Mouse (Mus musculus) CH12.LX (cell line): ENCODE results near the gene Klf3. TPM values are rescaled to one million over a fixed set of nuclear protein-coding genes. Genes with fewer than 3 reads are reported as not detected.

ENCODE experiments used
- DNase-seq: peaks from one replicate; pipeline ENCODE4 v3.0.0-alpha.2; 2013; ENCODE audit errors: extremely low read depth
- H3K27ac ChIP-seq: 2 replicates; pipeline ENCODE4 v1.5.1; 2012; ENCODE audit warnings: low read depth, mild to moderate bottlenecking, control low read depth, moderate library complexity; ENCODE audit not compliant: insufficient read depth
- H3K27me3 ChIP-seq: replicated peaks from 2 replicates; pipeline ENCODE3; 2012; ENCODE audit warnings: inconsistent platforms
- H3K36me3 ChIP-seq, 2 experiments: replicated peaks in 1 of 2; 2 replicates each; pipeline versions ENCODE3 to v1.6.1; 2012; ENCODE audit warnings: inconsistent platforms in 1 of 2, low read length in 1 of 2, mild to moderate bottlenecking in 1 of 2, mixed read lengths in 1 of 2, moderate library complexity in 1 of 2; ENCODE audit not compliant: control insufficient read depth in 1 of 2, insufficient read depth in 1 of 2
- H3K4me1 ChIP-seq, 2 experiments: 2 replicates each; pipeline ENCODE4 v1.6.1; 2012; ENCODE audit warnings: inconsistent platforms in 1 of 2, moderate library complexity in 1 of 2; ENCODE audit not compliant: insufficient read depth in 2 of 2, control insufficient read depth in 1 of 2
- H3K4me2 ChIP-seq: 2 replicates; pipeline ENCODE4 v1.6.1; 2012; ENCODE audit warnings: low read depth, mild to moderate bottlenecking, control low read depth; ENCODE audit not compliant: poor library complexity, insufficient read depth, severe bottlenecking
- H3K4me3 ChIP-seq, 3 experiments: fragments of 150-350 bp in 1 of 3; sonication (generic) in 1 of 3; replicated peaks in 1 of 3; 2 replicates each; pipeline versions ENCODE3 to v1.5.1; 2011 to 2012; ENCODE audit warnings: low read depth in 2 of 3, low read length in 2 of 3, mild to moderate bottlenecking in 2 of 3, moderate library complexity in 2 of 3, control low read depth in 1 of 3, improper control_type of control experiment in 1 of 3, inconsistent platforms in 1 of 3, mixed read lengths in 1 of 3; ENCODE audit not compliant: poor library complexity in 1 of 3
- H3K79me2 ChIP-seq: replicated peaks from 2 replicates; pipeline ENCODE4 v1.6.1; 2012; ENCODE audit warnings: mild to moderate bottlenecking, moderate library complexity; ENCODE audit not compliant: control insufficient read depth, poor library complexity, insufficient read depth, severe bottlenecking; ENCODE audit errors: extremely low read depth
- H3K9ac ChIP-seq: 2 replicates; pipeline ENCODE4 v1.6.1; 2012; ENCODE audit warnings: low read depth, mild to moderate bottlenecking, control low read depth, moderate library complexity; ENCODE audit not compliant: insufficient read depth
- H3K9me3 ChIP-seq: replicated peaks from 2 replicates; pipeline ENCODE3; 2012; ENCODE audit warnings: low read length, inconsistent platforms, mixed read lengths
- BHLHE40 ChIP-seq: IDR thresholded peaks from 2 replicates; pipeline ENCODE4 v1.6.1; 2011; ENCODE audit warnings: mild to moderate bottlenecking, low read depth, low read length, improper control_type of control experiment
- CHD1 ChIP-seq: IDR thresholded peaks from 2 replicates; pipeline ENCODE4 v1.6.1; 2012; ENCODE audit warnings: low read depth, low read length, improper control_type of control experiment, inconsistent platforms
- CHD2 ChIP-seq: IDR thresholded peaks from 2 replicates; pipeline ENCODE4 v1.6.1; 2011; ENCODE audit warnings: low read length, improper control_type of control experiment
- ELF1 ChIP-seq: IDR thresholded peaks from 2 replicates; pipeline ENCODE4 v1.6.1; 2014; ENCODE audit warnings: low read depth, mild to moderate bottlenecking, inconsistent platforms, low read length, improper control_type of control experiment
- GABPA ChIP-seq: IDR thresholded peaks from 2 replicates; pipeline ENCODE4 v1.6.1; 2012; ENCODE audit warnings: low read depth, low read length, improper control_type of control experiment, inconsistent platforms; ENCODE audit not compliant: insufficient replicate concordance
- HCFC1 ChIP-seq: IDR thresholded peaks from 2 replicates; pipeline ENCODE4 v1.6.1; 2012; ENCODE audit warnings: low read depth, mild to moderate bottlenecking, inconsistent platforms, low read length, improper control_type of control experiment
- IRF4 ChIP-seq: IDR thresholded peaks from 2 replicates; pipeline ENCODE4 v1.6.1; 2014; ENCODE audit warnings: low read depth, mild to moderate bottlenecking, inconsistent platforms, low read length, improper control_type of control experiment
- JUN ChIP-seq: IDR thresholded peaks from 2 replicates; pipeline ENCODE4 v1.6.1; 2011; ENCODE audit warnings: low read depth, mild to moderate bottlenecking, low read length, improper control_type of control experiment, moderate library complexity; ENCODE audit not compliant: insufficient read depth
- MAX ChIP-seq: IDR thresholded peaks from 2 replicates; pipeline ENCODE4 v1.6.1; 2011; ENCODE audit warnings: low read length, improper control_type of control experiment
- MXI1 ChIP-seq: IDR thresholded peaks from 2 replicates; pipeline ENCODE4 v1.6.1; 2011; ENCODE audit warnings: mild to moderate bottlenecking, low read depth, low read length, improper control_type of control experiment
- NRF1 ChIP-seq: IDR thresholded peaks from 2 replicates; pipeline ENCODE4 v1.6.1; 2014; ENCODE audit warnings: low read depth, mild to moderate bottlenecking, inconsistent platforms, low read length, improper control_type of control experiment, moderate library complexity
- PAX5 ChIP-seq: IDR thresholded peaks from 2 replicates; pipeline ENCODE4 v1.6.1; 2012; ENCODE audit warnings: low read length, inconsistent platforms, mixed read lengths
- POLR2A ChIP-seq: IDR thresholded peaks from 2 replicates; pipeline ENCODE4 v1.6.1; 2011; ENCODE audit warnings: low read depth, mild to moderate bottlenecking, improper control_type of control experiment, low read length
- POLR2AphosphoS2 ChIP-seq: IDR thresholded peaks from 2 replicates; pipeline ENCODE4 v1.6.1; 2011; ENCODE audit warnings: low read depth, low read length, improper control_type of control experiment
- RAD21 ChIP-seq: IDR thresholded peaks from 2 replicates; pipeline ENCODE4 v1.6.1; 2011; ENCODE audit warnings: low read depth, mild to moderate bottlenecking, low read length, improper control_type of control experiment, moderate library complexity
- SMC3 ChIP-seq: IDR thresholded peaks from 2 replicates; pipeline ENCODE4 v1.6.1; 2011; ENCODE audit warnings: low read depth, low read length, improper control_type of control experiment
- TCF12 ChIP-seq: IDR thresholded peaks from 2 replicates; pipeline ENCODE4 v1.6.1; 2014; ENCODE audit warnings: low read depth, mild to moderate bottlenecking, inconsistent platforms, low read length, improper control_type of control experiment
- USF2 ChIP-seq: conservative IDR thresholded peaks from 2 replicates; pipeline ENCODE4 v1.6.1; 2011; ENCODE audit warnings: low read depth, low read length, improper control_type of control experiment
- ZC3H11A ChIP-seq: IDR thresholded peaks from 2 replicates; pipeline ENCODE4 v1.6.1; 2012; ENCODE audit warnings: low read depth, mild to moderate bottlenecking, inconsistent platforms, low read length, improper control_type of control experiment
- ZKSCAN1 ChIP-seq: IDR thresholded peaks from 2 replicates; pipeline ENCODE4 v1.6.1; 2012; ENCODE audit warnings: low read depth, inconsistent platforms, low read length, improper control_type of control experiment, borderline replicate concordance
- ZMIZ1 ChIP-seq: IDR thresholded peaks from 2 replicates; pipeline ENCODE4 v1.6.1; 2012; ENCODE audit warnings: low read depth, mild to moderate bottlenecking, inconsistent platforms, low read length, improper control_type of control experiment
- dilution Hi-C: fragments of 300-500 bp; cut with MboI; formaldehyde crosslinking; loops from 2 replicates; pipeline ENCODE4 v1.14.3; 2020; ENCODE audit warnings: low sequenced_read_pairs; ENCODE audit not compliant: extremely low pct_unique_long_range_greater_than_20kb, extremely low pct_ligation_motif_present
- in situ Hi-C: fragments of 300-500 bp; cut with MboI; formaldehyde crosslinking; loops from 3 replicates; pipeline ENCODE4 v1.14.3; 2019; ENCODE audit warnings: low sequenced_read_pairs, low pct_ligation_motif_present, low pct_unique_long_range_greater_than_20kb, mixed read lengths
- polyA plus RNA-seq: library from polyadenylated mRNA; unstranded; fragments of >175 nt; gene quantifications from 2 replicates; pipeline ENCODE4 v1.2.1, GENCODE M21; 2012; ENCODE audit warnings: low read depth; ENCODE audit not compliant: insufficient read length
- total RNA-seq, 2 experiments: library from RNA; depleted of rRNA; stranded (reverse); fragments of 300-350 nt in 1 of 2; fragments of >200 nt in 1 of 2; gene quantifications; 2 replicates each; pipeline ENCODE4 v1.2.3; 2012 to 2014

Gene Klf3
- total and polyA plus RNA-seq, 3 experiments: 0.40 to 4.4 (median 0.64) TPM

- Histone ChIP-seq H3K4me1 (peaks cover 0 to 3% of the 10 kb centered on the region in 2 experiments; a peak in 1 of 4 replicates), H3K27me3 (no peaks in the 10 kb centered on the region), H3K4me3 (no peak overlapping the region), H3K36me3 (peaks cover 0 to 21% of the 10 kb centered on the region in 2 experiments), H3K4me2 (no peak overlapping the region), H3K9me3 (no peaks in the 10 kb centered on the region)
- in situ Hi-C loops: loop anchor here (5.0 kb wide), 1 partner anchor 43 kb away; no protein-coding TSS in a partner anchor
- no peak for DNase-seq
- no peak for TF ChIP-seq POLR2AphosphoS2
- no peak for TF ChIP-seq TCF12
- no peak for TF ChIP-seq NRF1
- TF ChIP-seq, all 38 proteins: peak for 0
- no peaks in the 10 kb centered on the region for H3K79me2 ChIP-seq
- dilution Hi-C loops: no loop called here
- H3K27ac ChIP-seq: no peak overlapping the region
- H3K9ac ChIP-seq: no peak overlapping the region
Measured at GRCm38 (mm10) chr5:64824765-64825164, 21.6 kb downstream of the Klf3 start.

- Histone ChIP-seq H3K4me1 (peaks cover 0 to 2% of the 10 kb centered on the region in 2 experiments; a peak in 1 of 4 replicates), H3K79me2 (no peaks in the 10 kb centered on the region), H3K27me3 (no peaks in the 10 kb centered on the region), H3K36me3 (peaks cover 0 to 19% of the 10 kb centered on the region in 2 experiments)
- no peak for DNase-seq
- dilution Hi-C loops (no loop called here), in situ Hi-C loops (no loop called here)
- TF ChIP-seq HCFC1 (no peak), CHD2 (no peak), BHLHE40 (no peak), USF2 (no peak), POLR2A (no peak), RAD21 (no peak), ZKSCAN1 (no peak), MXI1 (no peak), PAX5 (no peak), MAX (no peak), ZC3H11A (no peak)
- TF ChIP-seq, all 38 proteins: peak for 0
- H3K4me2 ChIP-seq: no peak overlapping the region
- H3K4me3 ChIP-seq: no peak overlapping the region
- H3K27ac ChIP-seq: no peak overlapping the region
- H3K9ac ChIP-seq: no peak overlapping the region
- H3K9me3 ChIP-seq: no peaks in the 10 kb centered on the region
Measured at GRCm38 (mm10) chr5:64825496-64825895, 22.3 kb downstream of the Klf3 start.

GRCm38 (mm10) chr5:64827151-64827550 is 24.0 kb downstream of the Klf3 start:
- Histone ChIP-seq H3K9me3 (no peaks in the 10 kb centered on the region), H3K9ac (no peak overlapping the region), H3K4me1 (no peaks in the 10 kb centered on the region), H3K79me2 (no peaks in the 10 kb centered on the region), H3K4me3 (no peak overlapping the region), H3K27ac (no peak overlapping the region), H3K4me2 (no peak overlapping the region), H3K36me3 (peaks cover 0 to 15% of the 10 kb centered on the region in 2 experiments), H3K27me3 (no peaks in the 10 kb centered on the region)
- in situ Hi-C loops (no loop called here), dilution Hi-C loops (no loop called here)
- DNase-seq: no peak
- no peak for TF ChIP-seq ELF1
- no peak for TF ChIP-seq CHD2
- no peak for TF ChIP-seq JUN
- no peak for TF ChIP-seq ZMIZ1
- TF ChIP-seq SMC3: no peak
- no peak for TF ChIP-seq CHD1
- no peak for TF ChIP-seq USF2
- no peak for TF ChIP-seq GABPA
- TF ChIP-seq IRF4: no peak
